Mouse (Mus musculus) kidney, embryonic 14.5 days (tissue): ENCODE measurements around the gene Mical2. TPM values are rescaled to one million over a fixed set of nuclear protein-coding genes. Genes with fewer than 3 reads are reported as not detected.

Source experiments
- ATAC-seq: fragments of 200-750 bp; cut with Nextera tagmentation; 2 replicates; pipeline ENCODE4 v1.8.0; 2017; ENCODE audit warnings: moderate number of reproducible peaks, mild to moderate bottlenecking, moderate TSS enrichment, moderate library complexity; ENCODE audit not compliant: low FRiP score, low TSS enrichment
- H3K27ac ChIP-seq: fragments of 300-500 bp; sonication (generic); 2 replicates; pipeline ENCODE4 v1.5.1; 2014; ENCODE audit warnings: low read depth, mild to moderate bottlenecking, low read length, moderate library complexity, mixed read lengths
- H3K27me3 ChIP-seq: fragments of 300-500 bp; sonication (generic); 2 replicates; pipeline ENCODE4 v1.6.1; 2014; ENCODE audit warnings: mild to moderate bottlenecking, low read length; ENCODE audit not compliant: control insufficient read depth, insufficient read depth
- H3K36me3 ChIP-seq: fragments of 300-500 bp; sonication (generic); 2 replicates; pipeline ENCODE4 v1.6.1; 2014; ENCODE audit warnings: low read length, mixed read lengths; ENCODE audit not compliant: control insufficient read depth, insufficient read depth
- H3K4me1 ChIP-seq: fragments of 300-500 bp; sonication (generic); 2 replicates; pipeline ENCODE4 v1.6.1; 2014; ENCODE audit warnings: low read length, mixed read lengths; ENCODE audit not compliant: control insufficient read depth, insufficient read depth
- H3K4me2 ChIP-seq: fragments of 300-500 bp; sonication (generic); replicated peaks from 2 replicates; pipeline ENCODE4 v1.6.1; 2014; ENCODE audit warnings: low read depth, mild to moderate bottlenecking, low read length
- H3K4me3 ChIP-seq: fragments of 300-500 bp; sonication (generic); 2 replicates; pipeline ENCODE4 v1.5.1; 2014; ENCODE audit warnings: mild to moderate bottlenecking, low read length
- H3K9ac ChIP-seq: fragments of 300-500 bp; sonication (generic); 2 replicates; pipeline ENCODE4 v1.6.1; 2014; ENCODE audit warnings: low read depth, mild to moderate bottlenecking, low read length, moderate library complexity
- H3K9me3 ChIP-seq: fragments of 300-500 bp; sonication (generic); 2 replicates; pipeline ENCODE4 v1.6.1; 2016; ENCODE audit warnings: low read length; ENCODE audit not compliant: control insufficient read depth
- WGBS: fragments of 180-500 bp; shearing (Covaris S2); extraction: QIAGEN DNeasy Blood & Tissue Kit; methylation state at CpG from one replicate; pipeline ENCODE4 v1.1.7; 2014; 5-methylcytosine and 5-hydroxymethylcytosine counted together
- polyA plus RNA-seq: library from polyadenylated mRNA; unstranded; fragments of >200 nt; fragmentation: Nextera tagmentation; extraction: Ambion mirVana; gene quantifications from 2 replicates; pipeline ENCODE4 v1.2.1, GENCODE M21; 2014

Gene Mical2
- polyA plus RNA-seq, 1 experiment from 2014 or later, result 7.7 TPM

DNA sequence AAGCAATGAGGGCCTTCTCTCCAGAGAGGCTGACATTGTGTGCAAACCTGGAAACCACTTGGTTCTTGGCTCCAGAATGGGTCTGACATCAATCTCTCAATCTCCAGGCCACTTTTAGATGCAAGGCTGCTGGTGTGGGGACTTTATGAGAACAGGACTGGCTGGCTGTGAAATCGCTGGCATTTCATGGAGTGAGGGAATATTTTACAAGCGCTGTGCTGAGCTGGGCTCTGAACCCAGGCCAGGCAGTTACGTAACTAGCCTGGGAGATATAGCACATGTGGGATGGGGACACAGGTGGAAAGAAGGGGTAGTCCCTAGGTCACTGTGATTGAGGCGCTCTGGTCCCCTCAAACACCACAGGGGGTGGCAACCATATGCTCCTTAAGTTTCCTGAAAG, 33.4 kb upstream of the Mical2 start:
- Histone ChIP-seq H3K4me1 (peaks cover 12% of the 10 kb centered on the region; the same call in 1 of the 2 replicates), H3K9me3 (no peaks in the 10 kb centered on the region), H3K9ac (no peak overlapping the region), H3K36me3 (no peaks in the 10 kb centered on the region), H3K4me3 (no peak overlapping the region), H3K4me2 (no peak overlapping the region), H3K27ac (no peak overlapping the region), H3K27me3 (no peaks in the 10 kb centered on the region)
- WGBS, result 91% methylated on average over 4 of the region's 4 CpGs
- no peak for ATAC-seq

DNA sequence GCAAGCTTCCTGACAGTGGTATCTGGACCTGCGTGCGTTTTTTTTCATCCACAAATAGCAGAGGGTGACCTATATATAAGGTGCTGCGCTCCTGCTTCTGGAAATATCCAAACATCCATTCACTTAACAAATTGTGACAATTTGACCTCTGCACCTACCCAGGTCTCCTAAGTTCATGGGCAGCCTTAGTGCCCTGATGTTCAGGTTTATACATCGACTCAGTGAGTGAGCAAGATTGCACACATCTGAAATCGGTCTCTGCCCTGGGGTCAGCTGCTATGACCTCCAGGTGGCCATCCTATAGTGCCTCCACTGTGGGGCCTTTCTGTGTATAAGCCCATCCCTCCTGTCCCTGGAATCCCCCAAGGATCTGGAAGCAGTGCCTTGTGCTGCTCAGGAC, 32.9 kb upstream of the Mical2 start:
- no peak overlapping the region for H3K9ac ChIP-seq
- no peak overlapping the region for H3K4me3 ChIP-seq
- H3K36me3 ChIP-seq, result no peaks in the 10 kb centered on the region
- H3K4me2 ChIP-seq, result no peak overlapping the region
- no peaks in the 10 kb centered on the region for H3K9me3 ChIP-seq
- H3K27me3 ChIP-seq, result no peaks in the 10 kb centered on the region
- 82% methylated on average over 5 of the region's 5 CpGs for WGBS
- H3K4me1 ChIP-seq, result peaks cover 8% of the 10 kb centered on the region; the same call in 1 of the 2 replicates
- H3K27ac ChIP-seq, result no peak overlapping the region
- no peak for ATAC-seq

DNA sequence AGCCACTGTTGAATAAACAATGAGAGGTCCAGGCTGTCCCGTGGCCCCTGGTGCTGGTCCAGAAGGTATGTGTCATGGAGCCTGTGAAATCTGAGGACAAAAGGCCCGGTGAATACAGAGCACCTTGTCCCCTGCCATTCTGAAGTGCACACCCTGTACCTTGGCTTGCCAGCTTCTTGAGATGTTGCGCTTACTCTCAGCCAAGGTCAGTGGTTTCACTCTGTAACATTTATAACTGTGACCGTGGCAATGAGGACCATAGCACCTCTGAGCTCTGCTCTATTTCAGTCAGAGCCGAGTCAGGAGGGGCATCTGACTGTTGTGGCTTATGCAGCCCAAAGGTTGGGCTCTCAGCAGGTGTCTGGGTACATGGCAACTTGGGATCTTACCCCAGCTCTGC, 31.4 kb upstream of the Mical2 start:
- H3K36me3 ChIP-seq, result no peaks in the 10 kb centered on the region
- H3K4me2 ChIP-seq, result no peak overlapping the region
- WGBS, result 77% methylated on average over 5 of the region's 5 CpGs
- no peak for ATAC-seq
- no peaks in the 10 kb centered on the region for H3K27me3 ChIP-seq
- no peak overlapping the region for H3K4me3 ChIP-seq
- no peak overlapping the region for H3K27ac ChIP-seq
- no peaks in the 10 kb centered on the region for H3K4me1 ChIP-seq
- no peaks in the 10 kb centered on the region for H3K9me3 ChIP-seq
- no peak overlapping the region for H3K9ac ChIP-seq

DNA sequence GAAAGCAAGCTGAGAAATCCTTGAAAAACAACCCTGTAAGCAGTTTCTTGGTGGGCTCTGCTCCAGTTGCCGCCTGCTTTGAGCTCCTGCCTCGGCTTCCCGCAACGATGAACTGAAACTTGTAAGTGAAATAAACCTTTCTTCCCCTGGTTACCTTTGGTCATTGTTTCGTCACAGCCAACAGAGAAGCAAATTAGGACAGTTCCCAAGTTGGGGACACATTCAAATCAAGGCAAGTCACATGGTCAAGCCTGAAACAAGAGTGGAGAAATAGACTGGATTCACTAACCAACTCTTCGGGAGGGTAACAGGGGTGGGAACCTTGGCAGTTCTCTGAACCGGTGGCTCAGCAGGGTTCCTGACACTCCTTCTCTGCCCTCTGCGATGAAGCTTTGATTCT, 28.2 kb upstream of the Mical2 start:
- Histone ChIP-seq H3K4me1 (no peaks in the 10 kb centered on the region; the same call in 1 of the 2 replicates), H3K27ac (no peak overlapping the region), H3K9me3 (no peaks in the 10 kb centered on the region), H3K4me3 (no peak overlapping the region), H3K27me3 (no peaks in the 10 kb centered on the region), H3K36me3 (no peaks in the 10 kb centered on the region), H3K9ac (no peak overlapping the region), H3K4me2 (no peak overlapping the region)
- ATAC-seq, result no peak
- 76% methylated on average over 8 of the region's 8 CpGs for WGBS

DNA sequence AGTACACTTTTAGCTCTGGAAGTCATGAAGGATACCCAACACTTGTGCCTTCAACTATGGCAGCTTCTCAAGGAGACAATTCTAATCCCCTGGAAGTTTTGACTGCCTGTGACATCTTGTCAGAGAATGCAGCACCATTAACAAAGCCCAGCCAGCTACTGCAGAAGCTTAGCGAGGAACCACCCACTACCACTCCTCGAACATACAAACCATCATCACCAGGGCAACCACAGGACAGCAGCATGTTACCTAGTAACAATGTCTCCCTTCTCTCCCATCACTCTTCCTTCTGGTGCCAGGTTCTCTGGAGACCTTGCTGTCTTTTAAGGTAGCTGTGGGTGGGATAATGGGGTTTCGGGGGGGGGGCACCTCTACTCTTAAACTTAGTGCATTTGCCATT, 26.3 kb upstream of the Mical2 start:
- H3K36me3 ChIP-seq, result no peaks in the 10 kb centered on the region
- no peaks in the 10 kb centered on the region for H3K9me3 ChIP-seq
- H3K4me1 ChIP-seq, result no peaks in the 10 kb centered on the region; the same call in 1 of the 2 replicates
- H3K4me2 ChIP-seq, result no peak overlapping the region
- no peak for ATAC-seq
- H3K27ac ChIP-seq, result no peak overlapping the region
- no peak overlapping the region for H3K9ac ChIP-seq
- WGBS, result 77% methylated on average over 3 of the region's 3 CpGs
- no peaks in the 10 kb centered on the region for H3K27me3 ChIP-seq
- no peak overlapping the region for H3K4me3 ChIP-seq

DNA sequence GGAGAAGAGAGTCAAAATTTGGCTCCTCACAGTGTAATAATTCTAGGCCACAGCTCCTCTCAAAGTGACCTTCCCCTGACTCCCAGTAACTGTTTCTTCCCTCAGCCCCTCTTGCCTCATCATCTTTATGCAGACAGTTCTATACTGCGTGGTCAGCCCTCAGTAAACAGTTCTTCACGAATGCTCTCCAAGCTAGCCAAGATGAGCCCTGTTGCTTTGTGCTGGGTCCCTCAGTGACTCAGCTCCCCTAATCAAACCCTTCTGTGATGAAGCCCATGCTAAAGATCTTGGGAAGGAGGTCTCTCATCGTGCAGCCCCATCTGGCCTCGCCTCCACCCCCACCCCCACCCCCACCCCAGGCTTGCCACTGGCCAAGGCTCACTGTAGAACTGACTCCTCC, 24.9 kb upstream of the Mical2 start:
- no peaks in the 10 kb centered on the region; the same call in 1 of the 2 replicates for H3K4me1 ChIP-seq
- ATAC-seq, result no peak
- no peak overlapping the region for H3K9ac ChIP-seq
- 51% methylated on average over 4 of the region's 4 CpGs for WGBS
- H3K27me3 ChIP-seq, result no peaks in the 10 kb centered on the region
- H3K4me3 ChIP-seq, result no peak overlapping the region
- no peaks in the 10 kb centered on the region for H3K9me3 ChIP-seq
- no peaks in the 10 kb centered on the region for H3K36me3 ChIP-seq
- H3K27ac ChIP-seq, result no peak overlapping the region
- no peak overlapping the region for H3K4me2 ChIP-seq

DNA sequence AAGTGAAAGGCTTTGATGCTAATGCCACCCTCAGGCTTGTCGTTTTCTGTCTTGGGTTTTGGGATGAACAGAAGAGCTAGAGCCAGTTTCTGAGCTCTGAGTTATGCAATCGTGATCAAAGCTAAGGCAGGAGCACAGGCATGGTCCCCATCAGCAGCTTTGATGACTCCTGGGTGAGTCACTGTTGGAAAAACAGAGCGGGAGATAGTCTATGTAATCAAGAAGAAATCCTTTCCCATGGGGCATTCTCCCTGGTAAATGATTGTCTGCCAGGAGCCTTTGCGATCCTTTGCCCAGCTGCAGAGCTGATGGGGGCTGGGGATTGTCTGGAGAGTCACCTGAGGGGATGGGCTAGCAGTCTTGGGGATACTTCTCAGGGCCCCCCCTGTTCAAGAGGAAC, 23.5 kb upstream of the Mical2 start:
- H3K9ac ChIP-seq, result no peak overlapping the region
- H3K9me3 ChIP-seq, result no peaks in the 10 kb centered on the region
- H3K4me3 ChIP-seq, result no peak overlapping the region
- H3K4me1 ChIP-seq, result no peaks in the 10 kb centered on the region; the same call in 1 of the 2 replicates
- no peak overlapping the region for H3K4me2 ChIP-seq
- peak; percentile 43; the same call in 1 of the 2 replicates for ATAC-seq
- H3K36me3 ChIP-seq, result no peaks in the 10 kb centered on the region
- no peaks in the 10 kb centered on the region for H3K27me3 ChIP-seq
- 27% methylated on average over 4 of the region's 4 CpGs for WGBS
- H3K27ac ChIP-seq, result peak overlapping the region; percentile 8; the same call in 1 of the 2 replicates

DNA sequence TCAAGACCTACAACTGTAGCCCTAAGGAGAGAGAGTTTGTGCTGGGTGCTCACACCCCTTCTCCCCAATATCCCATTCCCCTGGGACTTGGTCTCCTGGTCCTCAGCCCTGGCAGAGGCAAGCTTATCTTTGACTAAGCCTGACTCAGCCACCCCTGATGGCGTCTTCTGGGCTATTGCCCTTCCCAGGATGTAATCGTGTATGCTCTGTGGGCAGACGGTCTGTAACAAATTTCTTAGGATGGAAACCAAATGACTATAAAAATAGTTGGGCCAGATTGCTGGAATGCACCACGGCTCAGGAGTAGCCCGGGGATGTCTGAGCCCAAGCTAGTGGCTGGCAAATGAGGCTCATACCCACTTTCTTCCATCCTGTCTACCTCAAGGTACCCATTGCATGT, 22.8 kb upstream of the Mical2 start:
- Histone ChIP-seq H3K4me3 (no peak overlapping the region), H3K4me2 (no peak overlapping the region), H3K27ac (peak overlapping the region; percentile 8; the same call in 1 of the 2 replicates), H3K4me1 (no peaks in the 10 kb centered on the region; the same call in 1 of the 2 replicates), H3K9me3 (no peaks in the 10 kb centered on the region), H3K9ac (no peak overlapping the region), H3K27me3 (no peaks in the 10 kb centered on the region), H3K36me3 (no peaks in the 10 kb centered on the region)
- ATAC-seq, result no peak
- WGBS, result 71% methylated on average over 5 of the region's 5 CpGs

DNA sequence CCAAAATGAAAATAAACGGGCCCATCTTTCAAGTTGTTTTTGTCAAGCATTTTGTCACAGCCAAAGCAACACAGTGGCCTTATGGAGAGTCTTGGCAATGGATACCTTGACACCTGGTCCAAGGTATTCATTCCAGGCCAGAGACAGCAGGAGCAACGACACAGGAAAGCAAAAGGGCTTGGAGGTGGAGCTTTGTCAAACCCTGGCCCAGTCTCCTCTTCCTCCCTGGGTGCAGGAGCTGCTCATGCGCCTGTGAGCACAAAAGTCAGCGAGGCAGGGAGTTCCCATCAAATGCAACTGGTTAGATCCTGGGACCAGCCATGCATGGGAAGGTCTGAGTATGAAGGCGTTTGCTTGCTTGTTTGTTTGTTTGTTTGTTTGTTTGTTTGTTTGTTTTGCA, 21.7 kb upstream of the Mical2 start:
- no peak for ATAC-seq
- no peak overlapping the region for H3K4me2 ChIP-seq
- H3K9me3 ChIP-seq, result no peaks in the 10 kb centered on the region
- no peak overlapping the region; the same call in 1 of the 2 replicates for H3K27ac ChIP-seq
- H3K36me3 ChIP-seq, result no peaks in the 10 kb centered on the region
- no peaks in the 10 kb centered on the region for H3K27me3 ChIP-seq
- no peak overlapping the region for H3K9ac ChIP-seq
- WGBS, result 50% methylated on average over 5 of the region's 5 CpGs
- no peaks in the 10 kb centered on the region; the same call in 1 of the 2 replicates for H3K4me1 ChIP-seq
- H3K4me3 ChIP-seq, result no peak overlapping the region
